Mouse (Mus musculus) liver, embryonic 16.5 days (tissue): ENCODE results near the gene Sh3glb1. TPM values are rescaled to one million over a fixed set of nuclear protein-coding genes. Genes with fewer than 3 reads are reported as not detected.

Experiments
- ATAC-seq: fragments of 200-750 bp; cut with Nextera tagmentation; 2 replicates; pipeline ENCODE4 v1.8.0; 2017; ENCODE audit warnings: low read depth, mild to moderate bottlenecking, moderate number of reproducible peaks, moderate library complexity
- H3K27ac ChIP-seq: fragments of 300-500 bp; sonication (generic); 2 replicates; pipeline ENCODE4 v1.5.1; 2014; ENCODE audit warnings: mild to moderate bottlenecking, low read length
- H3K27me3 ChIP-seq: fragments of 300-500 bp; sonication (generic); 2 replicates; pipeline ENCODE4 v1.6.1; 2014; ENCODE audit warnings: low read depth, low read length, mixed read lengths; ENCODE audit not compliant: control insufficient read depth, insufficient read depth
- H3K36me3 ChIP-seq: fragments of 300-500 bp; sonication (generic); 2 replicates; pipeline ENCODE4 v1.6.1; 2014; ENCODE audit warnings: mild to moderate bottlenecking; ENCODE audit not compliant: control insufficient read depth, insufficient read depth
- H3K4me1 ChIP-seq: fragments of 300-500 bp; sonication (generic); 2 replicates; pipeline ENCODE4 v1.6.1; 2014; ENCODE audit warnings: low read depth, low read length, mixed read lengths; ENCODE audit not compliant: control insufficient read depth
- H3K4me2 ChIP-seq: fragments of 300-500 bp; sonication (generic); 2 replicates; pipeline ENCODE4 v1.6.1; 2014; ENCODE audit warnings: low read depth, low read length, mixed read lengths
- H3K4me3 ChIP-seq: fragments of 300-500 bp; sonication (generic); 2 replicates; pipeline ENCODE4 v1.5.1; 2014; ENCODE audit warnings: low read depth, mild to moderate bottlenecking, low read length
- H3K9ac ChIP-seq: fragments of 300-500 bp; sonication (generic); 2 replicates; pipeline ENCODE4 v1.6.1; 2014; ENCODE audit warnings: low read depth, low read length
- H3K9me3 ChIP-seq: fragments of 300-500 bp; sonication (generic); replicated peaks from 2 replicates; pipeline ENCODE4 v1.6.1; 2016; ENCODE audit warnings: low read length; ENCODE audit not compliant: control insufficient read depth
- WGBS: fragments of 180-500 bp; shearing (Covaris S2); extraction: QIAGEN DNeasy Blood & Tissue Kit; methylation state at CpG from one replicate; pipeline ENCODE4 v1.1.7; 2014; ENCODE audit not compliant: insufficient replicate concordance; 5-methylcytosine and 5-hydroxymethylcytosine counted together
- polyA plus RNA-seq: library from polyadenylated mRNA; unstranded; fragments of >200 nt; fragmentation: Nextera tagmentation; extraction: Ambion mirVana; gene quantifications from 2 replicates; pipeline ENCODE4 v1.2.1, GENCODE M21; 2015

Sh3glb1 gene
- polyA plus RNA-seq, 1 experiment from 2014 or later: 83.3 TPM

DNA sequence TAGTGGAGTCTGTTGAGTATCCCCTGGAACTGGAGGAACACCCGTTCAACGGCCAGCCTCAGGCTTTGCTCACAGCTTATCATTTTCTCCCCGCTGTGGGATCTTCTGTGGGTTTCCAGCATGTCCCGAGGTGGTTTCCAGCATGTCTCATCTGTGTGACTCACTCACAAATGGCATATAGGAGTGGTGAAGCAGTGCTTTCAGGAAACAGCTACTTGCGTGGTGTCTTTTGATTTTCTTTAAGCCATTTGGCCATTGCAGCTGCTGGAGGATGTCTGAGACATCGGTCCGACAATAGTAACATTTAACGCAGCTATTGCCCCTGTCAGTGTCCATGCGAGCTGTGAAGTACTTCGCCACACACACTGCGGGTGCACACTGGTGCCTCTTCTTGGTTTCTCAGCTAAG lies 50.7 kb downstream of the Sh3glb1 start:
- Histone ChIP-seq H3K4me1 (peaks cover 53% of the 10 kb centered on the region), H3K9ac (peak overlapping the region; percentile 43), H3K4me3 (no peak overlapping the region), H3K4me2 (peak overlapping the region; percentile 76), H3K36me3 (no peaks in the 10 kb centered on the region), H3K9me3 (no peaks in the 10 kb centered on the region), H3K27ac (peak overlapping the region; percentile 99), H3K27me3 (no peaks in the 10 kb centered on the region)
- ATAC-seq: peak; percentile 20
- 38% methylated on average over 11 of the region's 11 CpGs for WGBS

- peak overlapping the region; percentile 99 for H3K27ac ChIP-seq
- WGBS: 69% methylated on average over 2 of the region's 2 CpGs
- H3K4me1 ChIP-seq: peaks cover 53% of the 10 kb centered on the region
- no peak overlapping the region for H3K4me3 ChIP-seq
- peak overlapping the region; percentile 76 for H3K4me2 ChIP-seq
- H3K36me3 ChIP-seq: no peaks in the 10 kb centered on the region
- no peaks in the 10 kb centered on the region for H3K9me3 ChIP-seq
- peak overlapping the region; percentile 43 for H3K9ac ChIP-seq
- H3K27me3 ChIP-seq: no peaks in the 10 kb centered on the region
- ATAC-seq: no peak
These were observed 51.2 kb downstream of the Sh3glb1 start for GRCm38 (mm10) chr3:144668949-144669348.

DNA sequence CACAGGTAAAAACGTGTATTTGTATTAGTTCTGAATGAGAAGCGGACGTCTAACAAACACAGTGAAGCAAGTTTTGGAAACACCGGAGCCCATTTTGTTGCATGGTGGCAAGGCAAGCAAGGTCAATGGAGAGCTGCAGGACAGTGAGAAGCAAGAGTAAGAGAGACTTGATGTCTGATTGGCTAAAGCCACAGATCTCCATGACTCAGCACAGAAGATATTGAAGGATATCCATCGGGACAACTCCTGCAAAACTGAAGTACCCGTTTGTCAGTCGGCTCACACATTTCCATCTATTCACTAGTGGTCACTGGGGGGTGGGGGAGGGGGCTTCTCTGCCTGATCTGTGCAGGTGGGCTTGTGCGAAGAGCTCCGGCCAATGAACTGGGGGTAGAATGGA lies 52.1 kb downstream of the Sh3glb1 start:
- no peaks in the 10 kb centered on the region for H3K9me3 ChIP-seq
- H3K9ac ChIP-seq: no peak overlapping the region
- ATAC-seq: no peak
- peaks cover 61% of the 10 kb centered on the region for H3K4me1 ChIP-seq
- H3K27me3 ChIP-seq: no peaks in the 10 kb centered on the region
- no peak overlapping the region for H3K4me2 ChIP-seq
- no peak overlapping the region for H3K4me3 ChIP-seq
- WGBS: 74% methylated on average over 9 of the region's 9 CpGs
- H3K27ac ChIP-seq: peak overlapping the region; percentile 49
- no peaks in the 10 kb centered on the region for H3K36me3 ChIP-seq

DNA sequence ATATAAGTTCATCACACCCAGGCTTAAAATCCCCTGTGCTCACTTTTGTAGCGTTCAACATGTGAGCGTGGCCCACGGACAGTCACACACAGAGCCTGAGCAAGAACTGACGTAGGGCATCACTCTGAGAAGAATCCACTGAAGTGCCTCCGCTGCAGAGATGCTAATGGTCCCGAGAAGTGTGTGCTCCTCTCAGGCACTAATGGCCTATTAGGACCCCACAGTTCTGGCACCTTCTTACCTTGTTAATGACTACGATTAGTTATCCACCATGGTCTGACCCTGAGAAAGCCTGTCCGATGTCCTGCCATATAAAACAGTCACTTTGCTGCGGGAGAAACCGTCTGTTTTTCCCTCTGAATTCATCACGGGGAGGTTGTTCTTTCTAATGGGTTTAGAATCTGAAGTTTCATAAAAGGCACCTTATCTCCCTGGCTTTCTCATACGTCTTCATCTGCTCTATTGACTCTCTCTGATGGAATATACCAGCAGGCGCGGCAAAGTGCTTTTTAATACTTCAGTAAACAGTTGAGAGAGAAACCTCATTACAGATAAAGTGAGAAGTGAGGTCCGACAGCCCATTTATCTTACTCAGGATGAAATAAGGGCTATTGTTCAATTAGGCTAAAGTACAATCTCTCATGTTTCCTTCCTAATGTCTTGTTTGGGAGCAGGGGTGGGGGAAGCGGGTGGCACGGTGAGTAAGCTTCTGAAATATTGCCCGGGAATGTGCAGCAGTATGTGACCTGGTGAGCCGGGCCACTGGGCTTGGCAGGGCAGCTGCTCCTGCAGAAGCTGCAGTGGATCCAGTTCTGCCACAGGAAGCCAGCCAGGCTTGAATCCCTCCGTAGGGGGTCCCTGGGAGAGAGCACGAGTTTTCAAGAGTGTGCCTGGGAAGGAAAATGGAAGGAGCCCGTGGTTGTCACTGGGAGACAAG lies 55.5 kb downstream of the Sh3glb1 start:
- no peak overlapping the region for H3K9ac ChIP-seq
- no peaks in the 10 kb centered on the region for H3K36me3 ChIP-seq
- H3K4me1 ChIP-seq: peaks cover 53% of the 10 kb centered on the region
- no peak for ATAC-seq
- H3K27ac ChIP-seq: no peak overlapping the region
- no peak overlapping the region for H3K4me2 ChIP-seq
- 51% methylated on average over 22 of the region's 22 CpGs for WGBS
- no peaks in the 10 kb centered on the region for H3K9me3 ChIP-seq
- no peak overlapping the region for H3K4me3 ChIP-seq
- H3K27me3 ChIP-seq: no peaks in the 10 kb centered on the region

GRCm38 (mm10) chr3:144663415-144664093 lies 56.6 kb downstream of the Sh3glb1 start:
- WGBS: 57% methylated on average over 7 of the region's 7 CpGs
- Histone ChIP-seq H3K4me3 (no peak overlapping the region), H3K4me2 (peak overlapping the region; percentile 8; the same call in 1 of the 2 replicates), H3K9ac (no peak overlapping the region), H3K36me3 (no peaks in the 10 kb centered on the region), H3K27ac (peak overlapping the region; percentile 48), H3K27me3 (no peaks in the 10 kb centered on the region), H3K9me3 (no peaks in the 10 kb centered on the region), H3K4me1 (peaks cover 42% of the 10 kb centered on the region)
- ATAC-seq: peak; percentile 69

GRCm38 (mm10) chr3:144662215-144662852 lies 57.8 kb downstream of the Sh3glb1 start:
- H3K36me3 ChIP-seq: no peaks in the 10 kb centered on the region
- no peaks in the 10 kb centered on the region for H3K27me3 ChIP-seq
- H3K9me3 ChIP-seq: no peaks in the 10 kb centered on the region
- H3K27ac ChIP-seq: peak overlapping the region; percentile 81
- ATAC-seq: peak; percentile 81
- no peak overlapping the region for H3K4me3 ChIP-seq
- H3K9ac ChIP-seq: peak overlapping the region; percentile 28
- peak overlapping the region; percentile 39 for H3K4me2 ChIP-seq
- H3K4me1 ChIP-seq: peaks cover 30% of the 10 kb centered on the region
- WGBS: 26% methylated on average over 8 of the region's 8 CpGs

DNA sequence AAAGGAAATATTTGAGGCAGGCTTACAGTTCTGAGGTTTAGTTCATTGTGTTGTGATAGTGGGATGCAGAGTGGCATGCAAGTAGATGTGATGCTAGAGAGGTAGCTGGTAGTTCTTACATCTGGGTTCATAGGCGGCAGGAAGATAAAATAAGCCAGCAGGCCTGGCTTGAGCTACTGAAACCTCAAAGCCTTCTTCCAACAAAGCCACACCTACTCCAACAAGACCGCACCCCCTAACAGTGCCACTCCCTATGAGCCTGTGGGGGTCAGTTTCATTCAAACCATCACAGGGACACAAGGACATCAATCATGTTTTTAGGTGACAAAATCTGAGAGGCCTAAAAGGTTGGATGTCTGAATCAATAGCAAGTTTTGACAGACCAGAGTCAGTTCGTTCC lies 58.7 kb downstream of the Sh3glb1 start:
- 57% methylated on average over 3 of the region's 3 CpGs for whole genome bisulfite sequencing
- peak; percentile 69 for ATAC-seq
- Histone ChIP-seq H3K9ac (no peak overlapping the region), H3K4me1 (peaks cover 27% of the 10 kb centered on the region), H3K4me2 (no peak overlapping the region), H3K27me3 (no peaks in the 10 kb centered on the region), H3K27ac (peak overlapping the region; percentile 1; the same call in 1 of the 2 replicates), H3K9me3 (no peaks in the 10 kb centered on the region), H3K36me3 (no peaks in the 10 kb centered on the region), H3K4me3 (no peak overlapping the region)

DNA sequence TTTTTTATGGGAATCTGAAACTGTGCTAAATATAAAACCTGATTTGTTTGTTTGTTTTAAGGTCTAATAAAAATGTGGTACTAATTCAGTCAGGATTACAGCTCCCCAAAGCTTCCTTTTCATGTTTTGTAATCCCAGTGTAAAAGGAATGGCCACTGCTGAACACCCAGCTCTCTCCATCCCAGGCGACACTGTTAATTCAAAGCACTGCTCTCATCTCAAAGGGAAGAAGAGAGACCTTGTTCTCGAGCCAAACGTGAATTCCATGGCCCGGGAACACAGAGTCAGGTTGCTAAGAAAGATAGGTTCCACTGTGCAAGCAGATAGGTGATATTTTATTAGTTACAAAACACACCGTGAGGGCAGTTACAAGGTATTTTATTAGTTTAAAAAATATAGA lies 75.9 kb downstream of the Sh3glb1 start:
- no peaks in the 10 kb centered on the region for H3K9me3 ChIP-seq
- no peak overlapping the region for H3K27ac ChIP-seq
- H3K4me1 ChIP-seq: peaks cover 7% of the 10 kb centered on the region
- H3K27me3 ChIP-seq: no peaks in the 10 kb centered on the region
- 60% methylated on average over 5 of the region's 5 CpGs for WGBS
- ATAC-seq: no peak
- no peak overlapping the region for H3K4me2 ChIP-seq
- no peak overlapping the region for H3K4me3 ChIP-seq
- H3K9ac ChIP-seq: no peak overlapping the region
- H3K36me3 ChIP-seq: no peaks in the 10 kb centered on the region
